Mouse (Mus musculus) heart, embryonic 12.5 days (tissue): Measurements from ENCODE around the gene Rgcc. TPM values are rescaled to one million over a fixed set of nuclear protein-coding genes. Genes with fewer than 3 reads are reported as not detected.

Source experiments
- ATAC-seq: fragments of 200-750 bp; cut with Nextera tagmentation; 2 replicates; pipeline ENCODE4 v1.8.0; 2017; ENCODE audit warnings: moderate TSS enrichment, moderate library complexity; ENCODE audit not compliant: insufficient number of reproducible peaks, low FRiP score
- H3K27ac ChIP-seq: fragments of 300-500 bp; sonication (generic); 2 replicates; pipeline ENCODE4 v1.5.1; 2016; ENCODE audit warnings: mild to moderate bottlenecking, moderate library complexity; ENCODE audit not compliant: poor library complexity, severe bottlenecking
- H3K27me3 ChIP-seq: fragments of 300-500 bp; sonication (generic); replicated peaks from 2 replicates; pipeline ENCODE4 v1.6.1; 2016; ENCODE audit warnings: mild to moderate bottlenecking, moderate library complexity
- H3K36me3 ChIP-seq: fragments of 300-500 bp; sonication (generic); 2 replicates; pipeline ENCODE4 v1.6.1; 2016; ENCODE audit warnings: mild to moderate bottlenecking, moderate library complexity
- H3K4me1 ChIP-seq: fragments of 300-500 bp; sonication (generic); replicated peaks from 2 replicates; pipeline ENCODE4 v1.6.1; 2016; ENCODE audit warnings: mild to moderate bottlenecking
- H3K4me2 ChIP-seq: fragments of 300-500 bp; sonication (generic); 2 replicates; pipeline ENCODE4 v1.6.1; 2016; ENCODE audit warnings: mild to moderate bottlenecking, moderate library complexity
- H3K4me3 ChIP-seq: fragments of 300-500 bp; sonication (generic); 2 replicates; pipeline ENCODE4 v1.5.1; 2016; ENCODE audit warnings: mild to moderate bottlenecking
- H3K9ac ChIP-seq: fragments of 300-500 bp; sonication (generic); 2 replicates; pipeline ENCODE4 v1.6.1; 2016; ENCODE audit warnings: mild to moderate bottlenecking, moderate library complexity
- H3K9me3 ChIP-seq: fragments of 300-500 bp; sonication (generic); replicated peaks from 2 replicates; pipeline ENCODE4 v1.6.1; 2016; ENCODE audit warnings: mild to moderate bottlenecking, moderate library complexity
- WGBS: fragments of 180-500 bp; shearing (Covaris S2); methylation state at CpG from one replicate; pipeline ENCODE4 v1.1.7; 2016; 5-methylcytosine and 5-hydroxymethylcytosine counted together
- polyA plus RNA-seq: library from polyadenylated mRNA; unstranded; fragments of >200 nt; fragmentation: Nextera tagmentation; extraction: Ambion mirVana; gene quantifications from 2 replicates; pipeline ENCODE4 v1.2.1, GENCODE M21; 2016

The Rgcc gene
- polyA plus RNA-seq, 1 experiment from 2014 or later = 11.6 TPM

DNA sequence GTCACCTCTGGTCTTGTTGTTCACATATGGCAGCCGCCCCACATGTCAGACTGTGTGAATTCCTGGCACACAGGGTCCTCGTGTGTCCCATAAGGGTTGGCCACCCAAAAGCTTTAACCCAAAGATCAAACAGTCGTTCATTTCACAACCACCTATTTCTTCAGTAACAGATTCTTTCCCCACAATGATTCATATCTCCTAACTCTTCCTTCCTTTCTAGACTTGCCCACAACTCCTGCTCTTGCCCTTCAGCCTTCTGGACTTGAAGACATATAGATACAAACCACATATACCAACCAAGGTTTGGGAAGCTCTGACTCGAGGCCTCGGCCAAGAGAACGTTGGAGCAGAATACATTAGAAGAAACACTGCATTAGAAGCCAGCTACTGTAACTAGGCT lies 35.7 kb downstream of the Rgcc start:
- Histone ChIP-seq H3K4me3 (no peak overlapping the region), H3K36me3 (no peaks in the 10 kb centered on the region), H3K9ac (no peak overlapping the region), H3K4me2 (no peak overlapping the region), H3K9me3 (no peaks in the 10 kb centered on the region), H3K27me3 (peaks cover 8% of the 10 kb centered on the region; the same call in 1 of the 2 replicates), H3K4me1 (no peaks in the 10 kb centered on the region; the same call in 1 of the 2 replicates), H3K27ac (no peak overlapping the region)
- no peak for ATAC-seq
- WGBS = 84% methylated on average over 6 of the region's 6 CpGs

DNA sequence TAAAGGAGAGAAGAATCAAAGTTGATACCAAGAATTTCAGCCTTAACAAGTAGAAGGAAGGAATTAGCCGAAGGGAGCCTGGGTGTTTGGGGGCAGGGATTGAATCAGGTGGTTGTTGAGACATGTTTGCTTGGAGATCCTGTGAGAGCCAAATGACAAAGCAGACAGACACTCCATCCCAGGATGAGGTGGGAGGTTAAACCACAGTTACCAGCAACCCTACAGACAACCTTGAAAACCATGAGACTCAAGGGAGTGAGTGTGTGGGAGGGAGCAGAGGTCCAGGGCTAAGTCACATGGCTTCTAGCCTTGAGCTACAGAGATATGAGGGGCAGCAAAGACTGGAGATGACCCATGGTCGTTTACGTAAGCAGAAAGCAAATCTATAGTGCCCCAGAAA lies 38.1 kb downstream of the Rgcc start:
- Histone ChIP-seq H3K9ac (no peak overlapping the region), H3K4me1 (no peaks in the 10 kb centered on the region), H3K27me3 (peaks cover 17% of the 10 kb centered on the region; the same call in 1 of the 2 replicates), H3K9me3 (no peaks in the 10 kb centered on the region), H3K4me2 (no peak overlapping the region), H3K36me3 (no peaks in the 10 kb centered on the region), H3K27ac (no peak overlapping the region), H3K4me3 (no peak overlapping the region)
- no peak for ATAC-seq
- 81% methylated on average over 3 of the region's 3 CpGs for WGBS

DNA sequence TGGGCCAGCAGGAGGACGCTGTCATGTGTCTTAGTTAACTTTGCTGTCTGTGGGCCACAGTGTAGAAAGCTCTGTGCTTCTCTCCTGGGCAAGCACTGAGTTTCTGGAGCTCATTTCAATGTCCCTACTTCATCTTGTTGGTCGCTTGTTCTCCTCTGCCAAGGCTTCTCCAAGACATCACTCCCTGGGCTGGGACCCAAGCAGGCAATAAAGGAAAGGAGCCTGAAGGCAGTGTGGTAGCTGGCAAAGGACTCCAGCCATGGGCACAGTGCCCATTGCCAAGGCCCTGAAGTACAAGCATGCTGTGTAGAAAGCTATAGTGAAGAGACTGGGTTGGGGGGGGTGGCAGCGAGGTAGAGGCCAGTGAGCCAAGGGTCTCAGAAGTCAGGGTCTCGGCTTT lies 38.8 kb downstream of the Rgcc start:
- H3K27me3 ChIP-seq = peaks cover 17% of the 10 kb centered on the region; the same call in 1 of the 2 replicates
- no peak overlapping the region for H3K27ac ChIP-seq
- WGBS = 81% methylated on average over 4 of the region's 4 CpGs
- ATAC-seq = no peak
- no peak overlapping the region for H3K9ac ChIP-seq
- H3K4me2 ChIP-seq = no peak overlapping the region
- no peaks in the 10 kb centered on the region for H3K36me3 ChIP-seq
- no peaks in the 10 kb centered on the region for H3K4me1 ChIP-seq
- no peaks in the 10 kb centered on the region for H3K9me3 ChIP-seq
- H3K4me3 ChIP-seq = no peak overlapping the region

DNA sequence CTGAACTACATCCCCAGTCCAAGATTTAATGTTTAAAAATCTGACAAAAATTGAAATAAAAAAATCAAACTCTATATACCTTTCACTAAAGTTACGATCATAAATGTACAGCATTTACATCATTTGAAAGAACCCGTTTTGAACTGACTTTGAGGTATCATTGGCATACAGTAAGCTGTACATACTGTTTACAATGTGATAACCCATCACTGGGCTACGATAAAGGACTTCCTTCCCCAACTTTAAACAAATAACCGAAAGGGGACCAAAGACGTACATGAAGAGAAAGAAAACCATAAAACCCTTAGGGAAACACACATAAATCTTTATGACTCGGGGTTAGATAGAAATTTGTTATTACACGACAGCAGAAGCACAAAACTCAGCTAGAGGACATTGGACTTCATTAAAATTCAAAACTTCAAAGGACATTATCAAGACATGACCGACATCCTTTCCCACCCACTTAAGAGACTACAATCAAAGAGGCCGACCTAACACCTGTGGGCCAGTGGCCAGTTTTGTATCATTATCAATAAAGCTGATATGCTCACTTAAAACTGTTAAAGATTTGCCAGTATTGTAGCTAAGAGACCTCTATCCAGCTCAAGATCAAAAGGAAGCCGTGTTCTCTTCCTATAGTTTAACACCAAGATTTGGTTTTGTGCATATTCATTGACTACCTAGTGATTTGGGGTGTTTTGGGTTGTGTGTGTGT lies 42.2 kb downstream of the Rgcc start:
- Histone ChIP-seq H3K27ac (no peak overlapping the region), H3K4me1 (no peaks in the 10 kb centered on the region), H3K9me3 (no peaks in the 10 kb centered on the region), H3K9ac (no peak overlapping the region), H3K36me3 (no peaks in the 10 kb centered on the region), H3K27me3 (peaks cover 15% of the 10 kb centered on the region; the same call in 1 of the 2 replicates), H3K4me2 (no peak overlapping the region), H3K4me3 (no peak overlapping the region)
- 60% methylated on average over 10 of the region's 10 CpGs for whole genome bisulfite sequencing
- ATAC-seq = no peak

DNA sequence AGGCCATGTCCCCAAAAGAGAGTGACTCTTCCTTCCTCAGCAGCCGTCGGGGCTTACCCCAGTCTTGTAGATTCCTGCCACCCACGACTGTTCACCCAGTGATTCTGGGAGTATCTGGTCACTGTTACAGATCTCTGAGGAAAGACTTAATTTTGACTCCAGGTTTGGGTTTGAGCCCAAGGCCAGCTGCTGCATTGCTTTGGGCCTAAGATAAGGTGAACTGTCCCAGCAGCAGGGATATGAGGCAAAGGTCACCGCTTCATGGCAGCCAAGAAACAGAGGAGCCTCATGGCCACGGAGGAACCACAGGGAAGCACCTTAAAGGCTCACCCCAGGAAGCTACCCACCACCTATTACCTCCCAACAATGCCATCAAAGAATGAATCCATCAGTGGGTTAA lies 44.8 kb downstream of the Rgcc start:
- WGBS = 84% methylated on average over 5 of the region's 5 CpGs
- Histone ChIP-seq H3K4me3 (no peak overlapping the region), H3K4me1 (no peaks in the 10 kb centered on the region), H3K9ac (no peak overlapping the region), H3K27ac (no peak overlapping the region), H3K27me3 (peaks cover 15% of the 10 kb centered on the region), H3K9me3 (no peaks in the 10 kb centered on the region), H3K36me3 (no peaks in the 10 kb centered on the region), H3K4me2 (no peak overlapping the region)
- ATAC-seq = no peak

DNA sequence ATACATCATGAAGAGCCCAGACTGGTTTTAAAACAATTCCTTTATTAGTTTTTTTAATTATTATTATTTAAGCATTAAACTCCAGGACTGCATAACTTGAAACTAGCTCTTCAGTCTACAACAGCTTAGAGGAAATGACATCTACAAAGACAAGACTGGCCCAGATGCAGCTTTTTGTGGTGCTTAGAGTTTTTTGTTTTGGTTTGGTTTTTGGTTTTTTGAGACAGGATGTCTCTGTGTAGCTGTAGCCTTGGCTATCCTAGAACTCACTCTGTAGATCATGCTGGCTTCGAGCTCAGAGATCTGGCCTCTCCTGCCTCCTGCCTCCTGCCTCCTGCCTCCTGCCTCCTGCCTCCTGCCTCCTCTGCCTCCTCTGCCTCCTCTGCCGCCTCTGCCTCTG lies 45.7 kb downstream of the Rgcc start:
- no peak for ATAC-seq
- no peaks in the 10 kb centered on the region for H3K9me3 ChIP-seq
- no peak overlapping the region for H3K27ac ChIP-seq
- 88% methylated on average over 2 of the region's 2 CpGs for WGBS
- H3K27me3 ChIP-seq = peaks cover 22% of the 10 kb centered on the region
- H3K4me3 ChIP-seq = no peak overlapping the region
- no peaks in the 10 kb centered on the region for H3K4me1 ChIP-seq
- H3K4me2 ChIP-seq = no peak overlapping the region
- no peak overlapping the region for H3K9ac ChIP-seq
- no peaks in the 10 kb centered on the region for H3K36me3 ChIP-seq

DNA sequence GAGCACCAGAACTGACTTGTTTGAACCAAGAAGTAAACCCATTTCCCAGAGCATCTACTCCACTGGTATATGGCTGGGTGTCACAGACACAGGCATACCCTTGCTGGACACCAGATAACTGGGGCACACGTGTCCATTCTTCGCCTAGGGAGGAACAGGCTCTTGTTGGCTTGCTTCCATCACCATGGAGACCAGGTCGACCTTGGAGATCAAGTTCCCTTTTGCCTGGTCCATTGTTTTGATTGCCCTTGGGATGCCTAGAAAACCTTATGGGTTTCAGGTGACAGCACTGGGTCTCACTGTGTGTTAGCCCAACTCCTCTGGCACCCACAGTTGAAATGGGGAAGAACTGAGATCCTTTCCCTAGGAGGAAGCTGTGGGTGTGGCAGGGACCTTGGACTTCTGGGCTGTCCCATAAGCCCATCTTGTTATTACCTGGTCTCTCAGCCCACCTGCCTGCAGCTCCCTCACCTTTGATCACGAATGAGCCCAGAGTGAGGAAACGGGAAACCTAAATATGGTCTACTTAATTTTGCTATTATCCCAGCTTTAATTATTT lies 49.6 kb downstream of the Rgcc start:
- Histone ChIP-seq H3K9me3 (no peaks in the 10 kb centered on the region), H3K27ac (no peak overlapping the region), H3K4me1 (peaks cover 17% of the 10 kb centered on the region), H3K27me3 (peaks cover 25% of the 10 kb centered on the region), H3K4me2 (no peak overlapping the region), H3K4me3 (no peak overlapping the region), H3K36me3 (no peaks in the 10 kb centered on the region), H3K9ac (no peak overlapping the region)
- no peak for ATAC-seq
- WGBS = 74% methylated on average over 5 of the region's 5 CpGs

DNA sequence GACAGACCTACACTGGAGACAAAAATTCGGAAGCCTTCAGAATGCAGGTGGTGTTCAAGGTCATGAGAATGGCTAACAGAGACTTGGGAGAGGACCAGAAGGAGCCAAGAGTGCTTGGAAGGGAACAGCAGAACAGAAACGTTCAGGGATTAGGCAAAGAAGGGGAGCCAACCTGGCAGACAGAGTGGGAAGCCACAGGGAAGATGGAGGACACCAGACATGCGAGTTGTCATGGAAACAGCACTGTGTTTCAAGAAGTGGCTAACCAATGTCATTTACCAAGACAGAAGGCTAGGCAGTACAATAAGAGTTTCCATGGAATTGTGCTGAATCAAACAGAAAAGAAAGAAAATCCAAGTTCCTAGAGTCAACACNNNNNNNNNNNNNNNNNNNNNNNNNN lies 56.9 kb downstream of the Rgcc start:
- no peaks in the 10 kb centered on the region for H3K36me3 ChIP-seq
- no peak overlapping the region for H3K4me3 ChIP-seq
- H3K4me1 ChIP-seq = peaks cover 28% of the 10 kb centered on the region
- no peaks in the 10 kb centered on the region; the same call in 1 of the 2 replicates for H3K9me3 ChIP-seq
- no peak overlapping the region for H3K9ac ChIP-seq
- no peak for ATAC-seq
- WGBS = 64% methylated on average over 3 of the region's 3 CpGs
- H3K27ac ChIP-seq = no peak overlapping the region
- peaks cover 16% of the 10 kb centered on the region for H3K27me3 ChIP-seq
- H3K4me2 ChIP-seq = no peak overlapping the region

DNA sequence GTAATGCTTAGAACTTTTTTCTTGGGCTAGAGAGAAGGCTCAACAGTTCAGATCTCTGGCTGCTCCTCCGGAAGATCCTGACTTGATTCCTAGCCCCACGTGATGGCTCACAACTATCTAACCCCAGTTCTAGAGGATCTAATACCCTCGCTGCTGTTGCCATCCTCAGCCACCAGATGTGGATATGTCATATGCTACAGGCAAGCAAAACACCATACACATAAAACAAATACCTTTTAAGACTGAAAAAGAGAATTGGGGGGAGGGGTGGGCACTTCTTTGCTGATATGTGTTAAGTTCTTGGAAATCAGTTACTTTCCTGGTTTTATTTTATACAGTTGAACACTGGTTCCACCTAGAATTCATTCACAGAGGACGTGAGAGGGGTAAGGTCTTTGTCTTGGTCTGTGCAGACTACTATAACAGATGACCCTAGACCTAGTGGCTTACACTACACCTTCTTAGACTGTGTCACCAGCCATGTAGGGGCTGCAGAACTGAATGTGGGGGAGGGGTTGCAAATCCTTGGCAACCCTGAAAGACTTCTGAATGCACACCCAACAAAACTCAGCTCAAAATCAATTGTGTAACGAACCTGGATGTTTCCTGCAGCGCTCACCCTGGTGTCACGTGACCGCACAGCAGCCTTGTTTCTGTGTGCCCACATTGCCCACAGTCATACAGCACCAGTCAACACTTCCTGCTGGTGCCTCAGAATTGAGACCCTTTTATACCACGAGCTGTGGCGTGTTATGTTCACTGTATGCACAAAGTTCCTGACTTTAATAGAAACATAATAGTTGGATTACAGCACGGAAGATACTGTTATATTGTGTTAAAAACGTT lies 58.2 kb downstream of the Rgcc start:
- H3K36me3 ChIP-seq = no peaks in the 10 kb centered on the region
- no peak overlapping the region for H3K4me2 ChIP-seq
- H3K27ac ChIP-seq = no peak overlapping the region
- H3K4me1 ChIP-seq = peaks cover 26% of the 10 kb centered on the region
- 79% methylated on average over 12 of the region's 12 CpGs for whole genome bisulfite sequencing
- no peaks in the 10 kb centered on the region; the same call in 1 of the 2 replicates for H3K9me3 ChIP-seq
- H3K9ac ChIP-seq = no peak overlapping the region
- peaks cover 16% of the 10 kb centered on the region for H3K27me3 ChIP-seq
- no peak overlapping the region for H3K4me3 ChIP-seq
- ATAC-seq = no peak

DNA sequence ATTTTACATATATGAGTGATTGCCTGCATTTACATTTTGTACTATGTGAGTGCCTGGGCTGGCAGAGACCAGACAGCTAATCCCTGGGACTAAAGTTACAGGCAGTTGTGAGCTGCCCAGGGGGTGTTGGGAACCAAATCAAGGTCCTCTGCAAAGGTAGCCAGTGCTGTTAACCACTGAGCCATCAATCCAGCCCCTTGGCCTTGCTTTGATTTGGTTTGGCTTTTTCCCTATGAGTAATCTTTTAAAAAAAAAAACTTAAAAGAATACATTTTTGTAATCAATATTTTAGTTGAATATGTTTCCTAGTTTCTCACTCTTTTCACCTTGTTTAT lies 59.1 kb downstream of the Rgcc start:
- peaks cover 15% of the 10 kb centered on the region for H3K27me3 ChIP-seq
- no peak overlapping the region for H3K9ac ChIP-seq
- H3K36me3 ChIP-seq = no peaks in the 10 kb centered on the region
- no peak overlapping the region for H3K4me2 ChIP-seq
- H3K9me3 ChIP-seq = no peaks in the 10 kb centered on the region; the same call in 1 of the 2 replicates
- H3K4me1 ChIP-seq = peaks cover 22% of the 10 kb centered on the region
- ATAC-seq = no peak
- no peak overlapping the region for H3K4me3 ChIP-seq
- no peak overlapping the region for H3K27ac ChIP-seq

DNA sequence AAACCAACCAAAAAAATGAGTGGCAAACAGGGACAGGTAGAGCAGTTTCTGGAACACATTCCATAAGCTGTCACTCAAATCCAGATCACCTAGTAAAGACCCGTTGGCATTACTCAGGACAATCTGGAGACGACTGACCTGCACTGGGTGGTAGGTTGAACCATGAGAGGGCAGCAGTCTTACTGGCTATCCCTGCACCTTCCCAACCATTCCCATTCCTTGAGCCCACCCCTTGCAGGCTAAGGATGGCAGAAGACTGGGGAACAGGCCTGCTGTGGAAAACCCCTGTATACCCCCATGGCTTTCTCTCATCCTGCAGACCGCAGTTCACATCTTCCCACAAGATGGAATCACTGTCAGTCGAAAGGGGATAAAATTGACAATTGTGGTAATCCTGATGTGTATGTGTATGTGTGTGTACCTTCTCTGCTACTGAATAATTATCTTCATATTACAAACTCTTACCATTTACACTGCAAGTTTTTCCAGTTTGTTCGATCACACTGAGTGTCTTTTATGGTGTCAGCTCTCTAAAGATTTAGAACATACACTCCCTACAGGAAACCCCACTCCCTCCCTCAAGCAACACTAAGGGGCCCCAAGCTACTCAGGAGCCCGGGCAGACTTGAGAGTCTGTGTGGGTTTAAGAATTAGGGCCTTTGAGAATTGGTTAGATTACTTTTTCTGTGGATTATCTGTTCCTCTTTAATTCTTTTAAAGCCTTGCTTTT lies 59.6 kb downstream of the Rgcc start:
- no peak overlapping the region for H3K9ac ChIP-seq
- ATAC-seq = no peak
- H3K9me3 ChIP-seq = no peaks in the 10 kb centered on the region; the same call in 1 of the 2 replicates
- H3K27ac ChIP-seq = 0 out of 2 replicates have a peak overlapping the region, but pooled peaks have one; percentile 22
- no peak overlapping the region for H3K4me2 ChIP-seq
- no peak overlapping the region for H3K4me3 ChIP-seq
- no peaks in the 10 kb centered on the region for H3K36me3 ChIP-seq
- peaks cover 12% of the 10 kb centered on the region for H3K27me3 ChIP-seq
- WGBS = 71% methylated on average over 6 of the region's 6 CpGs
- peaks cover 22% of the 10 kb centered on the region for H3K4me1 ChIP-seq
